Mouse (Mus musculus) brain, embryonic 14.5 days (tissue): Measurements from ENCODE around the gene Bcl11b.

ENCODE experiments used
- CTCF ChIP-seq: fragments of 200-500 bp; IDR thresholded peaks from 2 replicates; pipeline ENCODE4 v1.5.1; 2012; ENCODE audit warnings: inconsistent platforms, mild to moderate bottlenecking, moderate library complexity, borderline replicate concordance; ENCODE audit not compliant: insufficient read depth, insufficient read length; ENCODE audit errors: extremely low read depth
- POLR2A ChIP-seq: fragments of 200-500 bp; IDR thresholded peaks from 2 replicates; pipeline ENCODE4 v1.6.1; 2012; ENCODE audit warnings: mild to moderate bottlenecking, inconsistent platforms, borderline replicate concordance; ENCODE audit not compliant: poor library complexity, insufficient read depth, insufficient read length, severe bottlenecking; ENCODE audit errors: extremely low read depth

DNA sequence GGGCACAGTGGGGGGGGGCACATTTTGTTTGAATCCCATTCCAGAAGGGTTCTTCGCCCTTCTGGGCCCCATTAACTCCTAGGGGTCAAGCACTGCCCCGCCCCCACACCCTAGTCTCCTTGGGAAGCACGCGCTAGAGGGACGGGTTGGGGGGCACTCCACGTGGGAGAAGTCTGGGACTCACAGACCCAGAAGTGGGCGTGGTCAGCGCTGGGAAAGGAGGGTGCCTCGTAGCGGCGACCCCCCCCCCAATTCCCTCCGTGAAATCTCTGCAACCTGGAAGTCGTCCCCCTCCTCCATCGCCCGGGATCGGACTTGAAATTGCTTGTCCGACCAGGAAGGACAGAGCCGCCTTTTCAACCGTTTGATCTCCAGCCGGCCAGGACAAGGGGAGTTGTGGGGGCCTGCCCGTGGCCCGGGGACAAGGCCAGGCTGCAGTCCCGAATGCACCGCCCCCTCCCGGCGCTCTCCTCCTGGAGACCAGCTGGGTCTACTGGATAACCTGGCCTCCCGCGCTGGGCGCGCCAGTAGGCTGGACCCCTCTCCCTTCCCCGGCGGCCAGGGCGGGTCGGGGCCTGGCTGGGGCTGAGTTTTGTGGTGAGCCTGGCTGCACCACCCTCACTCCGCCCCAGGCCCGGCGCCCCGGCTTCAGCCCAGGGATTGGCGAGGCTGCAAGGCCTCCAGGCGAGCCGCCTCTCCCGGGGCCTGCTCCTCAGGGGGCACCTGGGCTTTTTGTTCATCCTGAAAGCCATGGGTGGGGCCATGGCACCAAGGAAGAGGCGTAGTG is 1.5 kb upstream of the Bcl11b start:
- TF ChIP-seq POLR2A = no peak
- TF ChIP-seq CTCF = no peak
